Mouse (Mus musculus) forebrain, embryonic 16.5 days (tissue): ENCODE data around the gene Cux1. TPM values are rescaled to one million over a fixed set of nuclear protein-coding genes. Genes with fewer than 3 reads are reported as not detected.

ENCODE experiments used
- ATAC-seq: fragments of 200-750 bp; cut with Nextera tagmentation; 2 replicates; pipeline ENCODE4 v1.8.0; 2017; ENCODE audit warnings: mild to moderate bottlenecking, moderate library complexity
- H3K27ac ChIP-seq: fragments of 300-500 bp; sonication (generic); 2 replicates; pipeline ENCODE4 v1.5.1; 2014; ENCODE audit warnings: low read length, control low read depth
- H3K27me3 ChIP-seq: fragments of 300-500 bp; sonication (generic); replicated peaks from 2 replicates; pipeline ENCODE4 v1.6.1; 2014; ENCODE audit warnings: low read length; ENCODE audit not compliant: control insufficient read depth, insufficient read depth
- H3K36me3 ChIP-seq: fragments of 300-500 bp; sonication (generic); 2 replicates; pipeline ENCODE4 v1.6.1; 2014; ENCODE audit not compliant: control insufficient read depth, insufficient read depth
- H3K4me1 ChIP-seq: fragments of 300-500 bp; sonication (generic); replicated peaks from 2 replicates; pipeline ENCODE4 v1.6.1; 2014; ENCODE audit warnings: low read length; ENCODE audit not compliant: control insufficient read depth, insufficient read depth
- H3K4me2 ChIP-seq: fragments of 300-500 bp; sonication (generic); 2 replicates; pipeline ENCODE4 v1.6.1; 2014; ENCODE audit warnings: mild to moderate bottlenecking, low read length, control low read depth
- H3K4me3 ChIP-seq: fragments of 300-500 bp; sonication (generic); replicated peaks from 2 replicates; pipeline ENCODE4 v1.5.1; 2014; ENCODE audit warnings: mild to moderate bottlenecking, low read length, control low read depth
- H3K9ac ChIP-seq: fragments of 300-500 bp; sonication (generic); replicated peaks from 2 replicates; pipeline ENCODE4 v1.6.1; 2014; ENCODE audit warnings: low read depth, low read length, control low read depth
- H3K9me3 ChIP-seq: fragments of 300-500 bp; sonication (generic); 2 replicates; pipeline ENCODE4 v1.6.1; 2016; ENCODE audit warnings: low read length; ENCODE audit not compliant: control insufficient read depth
- WGBS: fragments of 180-500 bp; shearing (Covaris S2); extraction: QIAGEN DNeasy Blood & Tissue Kit; methylation state at CpG from one replicate; pipeline ENCODE4 v1.1.7; 2014; 5-methylcytosine and 5-hydroxymethylcytosine counted together
- polyA plus RNA-seq: library from polyadenylated mRNA; unstranded; fragments of >200 nt; fragmentation: Nextera tagmentation; extraction: Ambion mirVana; gene quantifications from 2 replicates; pipeline ENCODE4 v1.2.1, GENCODE M21; 2015

Gene Cux1
- polyA plus RNA-seq, 1 experiment from 2014 or later: 138 TPM

DNA sequence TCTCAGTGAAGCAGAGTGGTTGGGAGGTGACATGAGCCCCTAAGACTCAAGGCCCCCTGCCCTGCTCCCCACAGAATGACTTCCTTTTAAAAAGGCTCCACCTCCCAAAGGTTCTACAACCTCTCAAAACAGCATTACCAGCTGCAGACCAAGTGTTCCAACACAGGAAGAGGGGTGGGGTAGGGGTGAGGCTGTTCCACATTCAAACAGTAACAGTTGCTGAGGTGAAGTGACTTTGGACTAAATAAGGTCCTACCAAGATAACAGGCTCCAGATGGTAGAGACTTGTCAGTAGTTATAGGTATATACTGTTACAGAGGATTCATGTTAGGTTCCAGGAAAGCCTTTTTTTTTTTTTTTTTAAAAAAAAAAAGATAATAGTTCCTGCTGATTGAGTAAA is 117.5 kb downstream of the Cux1 start:
- Histone ChIP-seq H3K4me1 (peaks cover 9% of the 10 kb centered on the region), H3K9ac (no peak overlapping the region), H3K27me3 (no peaks in the 10 kb centered on the region), H3K4me2 (no peak overlapping the region), H3K4me3 (no peak overlapping the region), H3K9me3 (no peaks in the 10 kb centered on the region), H3K36me3 (no peaks in the 10 kb centered on the region), H3K27ac (no peak overlapping the region)
- ATAC-seq: no peak

DNA sequence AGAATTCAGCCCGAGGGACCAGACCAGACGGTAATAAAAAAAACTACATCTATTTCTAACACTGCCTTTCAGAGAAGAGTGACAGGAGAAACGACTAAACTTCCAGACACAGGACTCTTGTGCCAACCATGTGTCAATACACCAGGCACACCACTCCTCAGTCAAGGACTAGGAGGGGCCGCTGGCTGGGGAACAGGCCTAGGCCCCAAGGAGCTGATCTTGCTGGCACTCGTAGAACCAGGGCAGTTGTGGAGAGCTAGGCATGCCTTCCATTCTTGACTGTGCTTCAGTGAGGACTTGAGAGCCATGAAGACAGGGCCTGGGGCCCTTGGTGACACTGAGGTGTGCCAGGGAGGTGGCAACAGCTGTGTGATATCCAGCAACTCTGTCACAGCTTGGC is 121.3 kb downstream of the Cux1 start:
- H3K27me3 ChIP-seq: no peaks in the 10 kb centered on the region
- H3K36me3 ChIP-seq: no peaks in the 10 kb centered on the region
- no peak overlapping the region for H3K4me2 ChIP-seq
- WGBS: 60% methylated on average over 5 of the region's 5 CpGs
- H3K4me1 ChIP-seq: peaks cover 29% of the 10 kb centered on the region
- no peaks in the 10 kb centered on the region for H3K9me3 ChIP-seq
- ATAC-seq: peak; percentile 26; the same call in 1 of the 2 replicates
- no peak overlapping the region for H3K4me3 ChIP-seq
- no peak overlapping the region for H3K9ac ChIP-seq
- peak overlapping the region; percentile 38; the same call in 1 of the 2 replicates for H3K27ac ChIP-seq

DNA sequence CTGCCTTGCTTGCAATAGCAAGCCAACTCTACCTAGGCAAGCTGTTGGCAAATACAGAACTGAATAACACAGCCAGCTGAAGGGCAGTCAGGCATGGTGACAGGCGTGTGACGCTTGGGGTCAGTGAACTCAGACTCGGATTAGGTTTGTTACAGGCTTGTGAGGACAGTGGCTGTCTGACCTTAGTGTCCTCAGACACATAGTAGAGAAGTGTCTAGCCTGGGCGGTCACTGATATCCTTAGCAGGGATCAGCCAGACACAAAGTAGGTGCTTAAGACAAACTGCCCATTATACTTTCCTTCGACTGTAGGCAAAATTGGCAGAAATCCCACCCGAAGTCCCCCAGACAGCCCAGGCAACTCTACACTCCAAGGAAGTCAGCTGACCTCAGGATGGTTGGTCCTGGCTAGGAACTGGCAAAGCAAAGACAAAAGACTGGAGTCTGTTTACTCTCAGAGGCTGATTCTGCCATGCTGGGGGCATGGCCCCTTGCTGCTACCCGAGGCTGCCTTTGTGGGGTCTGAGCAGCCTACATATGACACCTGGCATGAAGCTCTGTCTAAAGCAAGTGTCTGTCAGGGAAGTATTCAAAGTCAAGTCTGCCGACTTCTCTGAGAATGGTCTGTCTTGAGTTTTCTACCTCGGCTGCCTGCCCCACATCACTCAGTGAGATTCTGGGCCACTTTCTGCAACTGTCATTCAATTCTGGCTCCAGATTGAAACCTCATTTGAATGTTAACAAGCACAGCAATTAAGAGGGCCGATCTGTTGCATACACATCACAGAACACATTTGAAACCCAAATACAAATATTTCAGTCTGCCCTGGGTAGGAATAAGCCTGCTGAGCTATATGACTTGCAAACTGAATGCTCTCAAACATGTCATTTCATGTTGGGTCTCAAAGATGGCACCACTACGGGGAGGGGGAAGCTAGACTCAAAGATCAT is 124.8 kb downstream of the Cux1 start:
- peaks cover 29% of the 10 kb centered on the region for H3K4me1 ChIP-seq
- H3K9me3 ChIP-seq: no peaks in the 10 kb centered on the region
- no peaks in the 10 kb centered on the region for H3K36me3 ChIP-seq
- WGBS: 25% methylated on average over 11 of the region's 11 CpGs
- H3K4me2 ChIP-seq: peak overlapping the region; percentile 10; the same call in 1 of the 2 replicates
- no peaks in the 10 kb centered on the region for H3K27me3 ChIP-seq
- H3K27ac ChIP-seq: peak overlapping the region; percentile 89
- no peak overlapping the region for H3K4me3 ChIP-seq
- peak; percentile 93 for ATAC-seq
- H3K9ac ChIP-seq: no peak overlapping the region

DNA sequence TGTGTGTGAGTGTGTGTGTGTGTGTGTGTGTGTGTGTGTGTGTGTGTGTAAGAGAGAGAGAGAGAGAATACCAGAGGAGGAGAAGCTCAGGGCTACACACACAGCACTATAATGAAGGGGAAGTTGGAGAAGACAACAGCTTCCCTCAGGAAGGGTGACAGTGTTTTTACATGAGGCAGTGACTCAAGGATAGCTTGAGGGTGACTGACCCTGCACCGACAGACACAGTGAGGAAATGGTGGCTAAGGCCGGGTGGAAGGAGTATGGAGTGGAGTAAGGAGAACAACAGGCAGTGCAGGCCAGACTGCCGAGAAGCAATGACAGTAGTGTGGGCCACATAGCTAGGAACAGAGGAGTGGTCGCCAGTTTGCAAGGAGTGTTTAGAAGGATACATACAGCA is 137.6 kb downstream of the Cux1 start:
- Histone ChIP-seq H3K4me1 (peaks cover 19% of the 10 kb centered on the region), H3K9ac (no peak overlapping the region), H3K4me3 (no peak overlapping the region), H3K4me2 (no peak overlapping the region), H3K36me3 (no peaks in the 10 kb centered on the region), H3K9me3 (no peaks in the 10 kb centered on the region), H3K27me3 (no peaks in the 10 kb centered on the region), H3K27ac (no peak overlapping the region)
- WGBS: 74% methylated on average over 4 of the region's 4 CpGs
- ATAC-seq: no peak

DNA sequence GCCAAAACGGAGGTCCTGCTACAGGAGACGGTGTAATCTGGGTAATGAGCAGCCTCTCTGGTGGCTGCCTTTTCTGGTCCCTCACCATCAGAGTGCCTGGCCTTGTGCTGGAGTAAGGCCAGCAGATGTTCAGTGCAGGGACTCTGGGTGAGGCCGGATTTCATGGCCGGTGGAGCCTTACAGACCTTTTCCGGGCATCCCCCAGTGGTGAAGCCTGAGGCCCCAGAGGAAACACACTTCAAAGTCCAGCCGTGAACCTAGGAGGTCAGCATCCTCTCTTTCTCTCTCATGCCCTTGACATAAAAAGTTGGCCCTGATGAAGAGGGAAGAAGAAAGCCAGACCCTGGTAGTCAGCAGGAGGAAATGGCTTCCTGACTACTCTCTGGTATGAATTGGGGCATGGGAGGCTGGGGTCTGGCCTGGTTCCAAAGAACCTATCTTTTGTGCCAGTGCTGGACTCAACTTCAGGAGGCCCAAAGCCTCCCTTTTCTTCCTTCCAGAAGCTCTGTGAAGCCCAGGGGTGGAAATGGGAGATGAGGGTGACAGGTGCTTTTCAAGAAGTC is 138.7 kb downstream of the Cux1 start:
- Histone ChIP-seq H3K27me3 (no peaks in the 10 kb centered on the region), H3K9me3 (no peaks in the 10 kb centered on the region), H3K4me1 (peaks cover 19% of the 10 kb centered on the region), H3K27ac (peak overlapping the region; percentile 8; the same call in 1 of the 2 replicates), H3K9ac (no peak overlapping the region), H3K4me2 (no peak overlapping the region), H3K4me3 (no peak overlapping the region), H3K36me3 (no peaks in the 10 kb centered on the region)
- no peak for ATAC-seq
- WGBS: 69% methylated on average over 6 of the region's 6 CpGs

DNA sequence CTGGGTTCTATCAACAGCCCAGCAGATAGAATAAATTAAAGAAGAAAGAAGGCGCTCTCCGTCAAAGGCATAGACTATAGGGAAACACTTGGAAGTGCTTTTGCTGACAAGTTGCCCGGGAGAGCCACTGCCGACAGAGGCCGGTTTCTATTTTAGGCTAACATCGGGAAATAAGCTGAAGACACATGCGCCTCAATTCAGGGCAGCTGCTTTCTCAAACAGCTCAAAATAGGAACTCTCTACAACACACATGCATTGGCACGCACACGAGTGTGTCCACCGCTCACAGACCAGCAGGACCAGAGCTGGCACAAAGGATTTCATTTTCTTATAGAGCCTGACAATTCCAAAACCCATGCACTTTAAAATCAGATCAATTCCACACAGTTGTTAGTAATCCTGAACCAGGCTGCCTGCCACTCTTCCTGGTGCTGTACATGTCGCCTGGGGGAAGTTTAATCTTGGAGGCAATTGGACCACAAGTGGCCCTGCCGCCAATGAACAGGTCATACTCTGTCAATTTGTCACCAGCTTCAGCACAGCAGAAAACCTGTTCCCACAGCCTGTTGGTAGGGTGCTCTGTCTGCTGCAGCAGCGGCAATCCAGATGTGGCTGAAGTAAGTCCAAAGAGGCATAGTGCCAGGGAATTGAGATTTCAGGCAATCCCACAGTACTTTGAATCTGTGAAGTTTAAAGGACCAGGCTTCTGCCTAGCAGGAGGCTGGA is 139.4 kb downstream of the Cux1 start:
- WGBS: 51% methylated on average over 13 of the region's 13 CpGs
- no peak overlapping the region for H3K9ac ChIP-seq
- 0 out of 2 replicates have a peak overlapping the region, but pooled peaks have one; percentile 2 for H3K4me2 ChIP-seq
- H3K36me3 ChIP-seq: no peaks in the 10 kb centered on the region
- H3K9me3 ChIP-seq: no peaks in the 10 kb centered on the region
- peaks cover 19% of the 10 kb centered on the region for H3K4me1 ChIP-seq
- ATAC-seq: peak; percentile 31; the same call in 1 of the 2 replicates
- peak overlapping the region; percentile 56 for H3K27ac ChIP-seq
- H3K4me3 ChIP-seq: no peak overlapping the region
- no peaks in the 10 kb centered on the region for H3K27me3 ChIP-seq

DNA sequence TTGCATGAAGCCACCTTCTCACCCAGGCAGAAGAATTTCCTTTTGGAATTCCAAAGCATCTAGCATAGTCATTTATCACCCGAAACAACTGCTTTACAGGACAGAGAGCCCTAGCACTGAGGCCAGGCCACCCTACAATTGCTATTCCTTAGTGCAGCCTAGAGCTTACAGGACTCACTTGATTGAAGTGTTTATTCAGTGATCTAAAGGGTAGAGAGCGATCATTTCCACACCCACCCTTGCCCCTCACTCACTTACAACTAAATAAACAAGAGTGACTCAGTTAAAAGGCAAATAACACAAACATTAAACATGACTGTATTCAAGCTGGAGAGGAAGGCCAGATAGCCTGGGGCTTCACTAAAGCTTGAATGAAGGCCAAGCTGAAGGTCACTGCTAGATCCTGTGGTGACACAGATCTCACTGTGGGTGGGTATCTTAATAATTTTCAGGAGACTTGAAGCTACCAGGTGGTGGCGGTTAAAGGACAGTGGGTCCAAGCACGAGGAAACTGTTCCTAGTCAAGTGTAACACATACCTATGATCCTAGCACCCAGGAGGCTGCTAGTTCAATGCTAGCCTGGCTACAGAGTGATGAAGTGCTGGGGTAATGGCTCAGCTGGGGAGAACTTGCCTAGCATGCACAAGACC is 140.0 kb downstream of the Cux1 start:
- Histone ChIP-seq H3K9ac (no peak overlapping the region), H3K4me1 (peaks cover 19% of the 10 kb centered on the region), H3K27me3 (no peaks in the 10 kb centered on the region), H3K27ac (peak overlapping the region; percentile 56), H3K9me3 (no peaks in the 10 kb centered on the region), H3K4me2 (no peak overlapping the region), H3K36me3 (no peaks in the 10 kb centered on the region), H3K4me3 (no peak overlapping the region)
- 69% methylated on average over 4 of the region's 4 CpGs for WGBS
- no peak for ATAC-seq

DNA sequence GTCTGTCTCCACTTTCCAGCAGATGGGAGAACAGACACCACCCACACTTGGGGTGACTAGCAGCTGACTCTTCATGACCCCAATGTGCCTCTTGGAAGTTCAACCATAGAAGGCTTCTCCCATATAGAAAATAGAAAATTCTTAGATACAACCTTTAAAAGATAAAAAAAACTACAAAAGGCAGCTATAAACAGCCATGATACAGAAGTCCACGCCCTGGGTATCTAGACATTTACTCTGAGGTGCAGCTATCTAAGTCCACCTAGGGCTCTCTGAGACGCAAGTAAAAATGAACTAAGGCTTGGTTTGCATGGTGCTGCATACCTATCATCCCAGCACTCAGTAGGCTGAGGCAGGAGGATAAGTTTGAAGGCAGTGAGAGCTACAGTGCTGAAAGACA is 144.3 kb downstream of the Cux1 start:
- ATAC-seq: no peak
- no peak overlapping the region for H3K4me3 ChIP-seq
- 90% methylated on average over 2 of the region's 2 CpGs for WGBS
- H3K9me3 ChIP-seq: no peaks in the 10 kb centered on the region
- H3K4me1 ChIP-seq: peaks cover 9% of the 10 kb centered on the region
- no peaks in the 10 kb centered on the region for H3K36me3 ChIP-seq
- H3K9ac ChIP-seq: no peak overlapping the region
- H3K27me3 ChIP-seq: no peaks in the 10 kb centered on the region
- no peak overlapping the region for H3K4me2 ChIP-seq
- no peak overlapping the region for H3K27ac ChIP-seq

DNA sequence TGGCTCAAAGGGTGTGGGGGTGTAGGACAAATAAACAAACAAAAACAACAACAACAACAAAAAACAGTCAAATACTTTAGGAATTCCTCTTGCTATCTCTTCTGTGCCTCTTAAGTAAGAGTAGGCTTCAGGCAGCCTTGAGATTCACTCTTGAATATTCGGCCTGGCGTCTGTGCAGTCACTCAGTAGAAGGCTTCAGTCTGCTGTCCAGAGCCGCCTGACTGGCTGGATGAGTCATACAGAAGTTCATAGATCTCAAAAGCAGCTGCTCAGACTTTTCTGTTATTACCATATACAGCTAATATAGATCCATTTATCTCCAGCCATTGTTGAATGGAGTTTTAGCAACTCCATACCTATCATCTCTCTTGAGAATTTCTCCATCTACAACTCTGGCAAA is 145.4 kb downstream of the Cux1 start:
- Histone ChIP-seq H3K27me3 (no peaks in the 10 kb centered on the region), H3K9ac (no peak overlapping the region), H3K4me2 (no peak overlapping the region), H3K4me1 (no peaks in the 10 kb centered on the region; the same call in 1 of the 2 replicates), H3K9me3 (no peaks in the 10 kb centered on the region), H3K4me3 (no peak overlapping the region), H3K36me3 (no peaks in the 10 kb centered on the region), H3K27ac (no peak overlapping the region)
- 92% methylated on average over 3 of the region's 3 CpGs for WGBS
- no peak for ATAC-seq
